Mouse (Mus musculus) ES-Bruce4 (cell line): ENCODE measurements at regions not wholly inside any gene's neighbourhood (a gene's known extent, or its start where the extent isn't known, plus 50 kb on each side); places are given as distances from the start of the nearest gene placed in this dataset.

Experiments used
- CTCF ChIP-seq: IDR thresholded peaks from one replicate; pipeline ENCODE4 v1.8.1; 2011; ENCODE audit warnings: low read depth, low read length
- POLR2A ChIP-seq: IDR thresholded peaks from one replicate; pipeline ENCODE4 v1.8.1; 2011; ENCODE audit warnings: low read length; ENCODE audit not compliant: insufficient read depth

- TF ChIP-seq CTCF (no peak), POLR2A (no peak)
Observed at GRCm38 (mm10) chr7:125185037-125185679, 259.3 kb upstream of the Kdm8 start.
